Mouse (Mus musculus): ENCODE data around the gene Eif2ak2. TPM values are rescaled to one million over a fixed set of nuclear protein-coding genes. Genes with fewer than 3 reads are reported as not detected.

Eif2ak2 gene
- polyA plus RNA-seq, 2 experiments: 3.4 to 4.3 TPM

DNA sequence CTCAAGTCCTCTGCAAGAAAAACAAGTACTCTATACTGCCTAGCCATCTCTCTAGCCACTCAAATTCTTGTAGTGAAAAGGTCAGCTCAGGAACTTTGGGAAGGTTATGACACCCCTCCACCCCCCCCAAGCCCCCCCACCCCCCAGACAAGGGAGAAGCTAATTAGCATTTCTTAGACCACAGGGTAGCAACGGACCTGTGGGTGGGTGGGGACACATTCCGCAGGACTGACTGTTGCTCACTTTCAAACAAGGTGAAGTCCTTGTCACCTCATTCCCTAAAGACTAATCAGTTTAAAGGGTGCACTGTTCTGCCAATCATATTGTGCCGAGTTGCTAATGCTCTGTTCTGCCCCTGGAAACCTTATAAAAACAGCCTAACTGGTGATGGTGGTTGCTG lies 31.5 kb upstream of the Eif2ak2 start:
- H3K27me3 ChIP-seq (ENCODE audit: control insufficient read depth, insufficient read depth, low read length): no peaks in the 10 kb centered on the region
- 63% methylated on average over 3 of the region's 3 CpGs for WGBS (ENCODE audit: insufficient replicate concordance)
- TF ChIP-seq CTCF (IDR thresholded peaks at IDR 0.05; ENCODE audit: low read depth) (no peak), EP300 (IDR thresholded peaks at IDR 0.05; ENCODE audit: low read depth) (no peak)
- no peak overlapping the region for H3K27ac ChIP-seq
- no peak overlapping the region for H3K9ac ChIP-seq (replicated peaks)
- H3K4me1 ChIP-seq (replicated peaks; ENCODE audit: control insufficient read depth in 2 of 2, insufficient read depth in 2 of 2, low read length in 1 of 2): peaks cover 9 to 10% of the 10 kb centered on the region in 2 experiments; a peak in 3 of 4 replicates
- H3K4me3 ChIP-seq (ENCODE audit: insufficient read depth in 1 of 2, low read depth in 2 of 2, low read length in 2 of 2): no peak overlapping the region
- no peak overlapping the region for H3K4me2 ChIP-seq (ENCODE audit: low read depth)
- H3K36me3 ChIP-seq (replicated peaks; ENCODE audit: control insufficient read depth, insufficient read depth, low read depth): no peaks in the 10 kb centered on the region
- no peaks in the 10 kb centered on the region for H3K9me3 ChIP-seq (ENCODE audit: control insufficient read depth, low read length)
- ATAC-seq (ENCODE audit: insufficient read depth): no peak
- DNase-seq (ENCODE audit: low read depth in 3 of 3, low spot score in 3 of 3): no peak

DNA sequence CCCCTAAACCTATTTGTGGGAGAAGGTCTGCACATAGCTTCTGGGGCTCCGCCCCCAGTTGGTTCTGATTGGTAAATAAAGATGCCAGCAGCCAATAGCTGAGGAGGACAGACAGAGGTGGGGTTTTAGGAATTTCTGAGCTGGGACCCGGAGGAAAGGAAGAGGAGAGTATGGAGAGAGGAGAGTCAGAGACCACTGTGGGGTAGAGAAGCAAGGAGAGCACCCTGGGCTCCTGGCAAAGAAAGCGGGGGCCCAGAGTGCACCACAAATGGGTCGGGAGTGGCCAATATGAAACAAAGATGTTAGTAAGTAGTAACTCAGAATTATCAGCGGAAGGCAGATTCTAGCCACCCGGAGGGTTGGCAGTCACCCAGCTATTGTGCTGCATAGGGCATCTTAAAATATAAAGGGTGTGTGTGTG lies 30.5 kb upstream of the Eif2ak2 start:
- H3K4me1 ChIP-seq (replicated peaks; ENCODE audit: control insufficient read depth in 2 of 2, insufficient read depth in 2 of 2, low read length in 1 of 2): peaks cover 9 to 10% of the 10 kb centered on the region in 2 experiments; a peak in 3 of 4 replicates
- ATAC-seq (ENCODE audit: insufficient read depth) (peak; percentile 15; the same call in 1 of the 2 replicates), DNase-seq (ENCODE audit: low read depth in 3 of 3, low spot score in 3 of 3) (no peak)
- no peaks in the 10 kb centered on the region for H3K27me3 ChIP-seq (ENCODE audit: control insufficient read depth, insufficient read depth, low read length)
- no peak overlapping the region for H3K27ac ChIP-seq
- H3K9ac ChIP-seq (replicated peaks): peak overlapping the region; percentile 45
- WGBS (ENCODE audit: insufficient replicate concordance): 18% methylated on average over 6 of the region's 6 CpGs
- no peaks in the 10 kb centered on the region for H3K36me3 ChIP-seq (replicated peaks; ENCODE audit: control insufficient read depth, insufficient read depth, low read depth)
- H3K4me3 ChIP-seq (ENCODE audit: insufficient read depth in 1 of 2, low read depth in 2 of 2, low read length in 2 of 2): peak overlapping the region; percentile 52 to 70
- no peaks in the 10 kb centered on the region for H3K9me3 ChIP-seq (ENCODE audit: control insufficient read depth, low read length)
- TF ChIP-seq CTCF (IDR thresholded peaks at IDR 0.05; ENCODE audit: low read depth) (no peak), EP300 (IDR thresholded peaks at IDR 0.05; ENCODE audit: low read depth) (no peak)
- H3K4me2 ChIP-seq (ENCODE audit: low read depth): peak overlapping the region; percentile 69

DNA sequence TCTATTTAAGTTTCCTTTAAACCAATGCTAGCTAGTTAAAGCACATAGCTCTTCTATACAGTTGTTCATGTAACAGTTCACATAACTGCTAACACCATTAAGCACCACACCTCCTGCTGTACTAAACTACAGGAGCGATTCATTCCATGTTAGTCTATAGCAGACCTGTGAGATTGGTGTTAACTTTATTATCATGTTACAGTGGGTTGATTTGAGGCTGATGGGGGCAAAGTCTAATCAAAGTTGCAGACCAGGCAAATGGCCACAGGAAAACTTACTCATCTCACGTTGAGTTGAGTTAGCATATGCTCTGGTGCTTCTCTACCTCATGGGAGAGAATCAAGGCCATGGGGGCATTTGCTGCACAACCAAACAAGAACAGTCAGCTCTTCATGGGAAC lies 27.0 kb upstream of the Eif2ak2 start:
- TF ChIP-seq EP300 (IDR thresholded peaks at IDR 0.05; ENCODE audit: low read depth): no peak
- TF ChIP-seq CTCF (IDR thresholded peaks at IDR 0.05; ENCODE audit: low read depth): no peak
- H3K27me3 ChIP-seq (ENCODE audit: control insufficient read depth, insufficient read depth, low read length): no peaks in the 10 kb centered on the region
- no peak overlapping the region for H3K27ac ChIP-seq
- peaks cover 2% of the 10 kb centered on the region in 2 experiments; a peak in 2 of 4 replicates for H3K4me1 ChIP-seq (replicated peaks; ENCODE audit: control insufficient read depth in 2 of 2, insufficient read depth in 2 of 2, low read length in 1 of 2)
- H3K9me3 ChIP-seq (ENCODE audit: control insufficient read depth, low read length): no peaks in the 10 kb centered on the region
- DNase-seq (ENCODE audit: low read depth in 3 of 3, low spot score in 3 of 3) (no peak), ATAC-seq (ENCODE audit: insufficient read depth) (no peak)
- no peak overlapping the region for H3K9ac ChIP-seq (replicated peaks)
- H3K4me3 ChIP-seq (ENCODE audit: insufficient read depth in 1 of 2, low read depth in 2 of 2, low read length in 2 of 2): no peak overlapping the region
- H3K36me3 ChIP-seq (replicated peaks; ENCODE audit: control insufficient read depth, insufficient read depth, low read depth): no peaks in the 10 kb centered on the region
- WGBS (ENCODE audit: insufficient replicate concordance): 49% methylated on average over 2 of the region's 2 CpGs
- H3K4me2 ChIP-seq (ENCODE audit: low read depth): no peak overlapping the region

DNA sequence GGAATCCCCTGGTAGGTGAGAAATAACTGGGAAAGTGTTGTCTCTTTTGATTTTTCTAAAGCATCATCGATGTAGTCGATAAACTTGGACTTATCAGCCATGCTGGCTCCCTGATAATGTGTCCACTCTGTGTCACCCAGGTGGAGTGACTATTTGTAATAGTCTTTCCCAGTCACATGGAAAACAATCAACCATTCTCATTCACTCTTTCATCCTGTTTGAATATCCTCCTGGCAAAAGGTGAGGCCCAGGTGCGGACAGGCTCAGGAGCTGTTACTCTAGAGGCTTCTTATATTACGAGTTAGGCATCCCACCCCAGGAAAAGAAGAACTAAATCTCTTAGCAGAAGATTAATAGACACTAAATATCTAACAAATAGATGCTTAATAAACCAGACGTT lies 24.5 kb upstream of the Eif2ak2 start, which contains the start of gene Sult6b1:
TSS of gene Sult6b1 (minus strand) at position 101 of the 400 bp plus-strand sequence.
- Histone ChIP-seq H3K9me3 (ENCODE audit: control insufficient read depth, low read length) (no peaks in the 10 kb centered on the region), H3K4me3 (ENCODE audit: insufficient read depth in 1 of 2, low read depth in 2 of 2, low read length in 2 of 2) (no peak within 1 kb of the TSS), H3K9ac (replicated peaks) (no peak within 1 kb of the TSS), H3K27me3 (ENCODE audit: control insufficient read depth, insufficient read depth, low read length) (no peaks in the 10 kb centered on the region), H3K4me2 (ENCODE audit: low read depth) (no peak within 1 kb of the TSS), H3K27ac (no peak within 1 kb of the TSS), H3K36me3 (replicated peaks; ENCODE audit: control insufficient read depth, insufficient read depth, low read depth) (no peaks in the 10 kb centered on the region), H3K4me1 (replicated peaks; ENCODE audit: control insufficient read depth in 2 of 2, insufficient read depth in 2 of 2, low read length in 1 of 2) (no peaks in the 10 kb centered on the region)
- no peak for ATAC-seq (ENCODE audit: insufficient read depth)
- TF ChIP-seq EP300 (IDR thresholded peaks at IDR 0.05; ENCODE audit: low read depth): no peak
- TF ChIP-seq CTCF (IDR thresholded peaks at IDR 0.05; ENCODE audit: low read depth): no peak
- WGBS (ENCODE audit: insufficient replicate concordance): 63% methylated on average over 5 of the region's 5 CpGs
- no peak for DNase-seq (ENCODE audit: low read depth in 3 of 3, low spot score in 3 of 3)

DNA sequence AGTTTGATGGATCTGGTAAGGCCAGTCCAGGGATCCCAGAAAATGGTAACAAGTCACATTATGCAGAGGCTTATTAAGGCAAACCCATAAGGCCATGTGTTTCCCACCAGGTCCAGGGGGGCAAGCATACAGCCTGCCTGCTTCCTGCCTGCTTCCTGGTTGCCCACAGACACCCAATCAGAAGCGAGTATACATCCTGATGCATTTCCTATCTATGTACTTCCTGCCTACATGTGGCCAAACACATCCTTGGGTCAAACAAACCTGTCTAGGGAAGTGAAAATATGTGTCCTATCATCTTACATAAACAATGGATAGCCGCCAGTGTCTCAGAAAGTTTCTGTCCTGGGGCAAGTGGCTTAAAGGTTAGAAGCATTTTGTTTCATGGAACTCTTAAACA lies 20.8 kb upstream of the Eif2ak2 start:
- Histone ChIP-seq H3K4me1 (replicated peaks; ENCODE audit: control insufficient read depth in 2 of 2, insufficient read depth in 2 of 2, low read length in 1 of 2) (no peaks in the 10 kb centered on the region), H3K27me3 (ENCODE audit: control insufficient read depth, insufficient read depth, low read length) (no peaks in the 10 kb centered on the region), H3K27ac (no peak overlapping the region), H3K4me3 (ENCODE audit: insufficient read depth in 1 of 2, low read depth in 2 of 2, low read length in 2 of 2) (no peak overlapping the region), H3K9me3 (ENCODE audit: control insufficient read depth, low read length) (no peaks in the 10 kb centered on the region), H3K9ac (replicated peaks) (no peak overlapping the region), H3K36me3 (replicated peaks; ENCODE audit: control insufficient read depth, insufficient read depth, low read depth) (no peaks in the 10 kb centered on the region), H3K4me2 (ENCODE audit: low read depth) (no peak overlapping the region)
- DNase-seq (ENCODE audit: low read depth in 3 of 3, low spot score in 3 of 3) (no peak), ATAC-seq (ENCODE audit: insufficient read depth) (no peak)
- TF ChIP-seq CTCF (IDR thresholded peaks at IDR 0.05; ENCODE audit: low read depth) (no peak), EP300 (IDR thresholded peaks at IDR 0.05; ENCODE audit: low read depth) (no peak)
- WGBS (ENCODE audit: insufficient replicate concordance): 37% methylated on average over 2 of the region's 2 CpGs
